Mouse (Mus musculus) E14TG2a.4 (cell line): Measurements from ENCODE around the gene Kansl1l.

ENCODE experiments used
- CTCF ChIP-seq: conservative IDR thresholded peaks from 2 replicates; pipeline ENCODE4 v1.5.1; 2014; ENCODE audit warnings: low read length
- POU5F1 ChIP-seq: IDR thresholded peaks from 2 replicates; pipeline ENCODE4 v1.6.1; 2014; ENCODE audit warnings: low read length, borderline replicate concordance

DNA sequence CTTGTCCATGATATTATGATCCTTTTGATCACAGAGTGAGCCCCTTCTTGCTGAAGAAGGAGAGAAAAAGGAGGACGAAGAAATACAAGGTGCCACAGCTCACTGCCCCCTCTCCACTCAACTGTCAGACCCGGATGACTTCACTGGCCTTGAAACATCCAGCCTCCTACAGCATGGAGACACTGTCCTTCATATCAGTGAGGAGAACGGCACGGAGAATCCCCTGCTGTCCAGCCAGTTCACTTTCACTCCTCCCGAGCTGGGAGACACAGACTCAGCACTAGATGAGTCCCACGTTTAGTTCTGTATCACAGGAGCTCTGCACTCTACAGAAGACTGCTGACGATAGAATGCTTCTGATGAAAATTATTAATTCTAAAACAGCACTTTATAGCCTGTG is 122.1 kb downstream of the Kansl1l start:
- TF ChIP-seq CTCF (no peak), POU5F1 (no peak)
